Mouse (Mus musculus) midbrain, embryonic 16.5 days (tissue): ENCODE results near the gene Cep63. TPM values are rescaled to one million over a fixed set of nuclear protein-coding genes. Genes with fewer than 3 reads are reported as not detected.

Experiments used
- ATAC-seq: fragments of 200-750 bp; cut with Nextera tagmentation; 2 replicates; pipeline ENCODE4 v1.8.0; 2017; ENCODE audit warnings: moderate TSS enrichment
- H3K27ac ChIP-seq: fragments of 300-500 bp; sonication (generic); 2 replicates; pipeline ENCODE4 v1.5.1; 2014; ENCODE audit warnings: mild to moderate bottlenecking, low read length, mixed read lengths
- H3K27me3 ChIP-seq: fragments of 300-500 bp; sonication (generic); 2 replicates; pipeline ENCODE4 v1.6.1; 2014; ENCODE audit warnings: low read depth, low read length, mixed read lengths; ENCODE audit not compliant: control insufficient read depth, insufficient read depth
- H3K36me3 ChIP-seq: fragments of 300-500 bp; sonication (generic); 2 replicates; pipeline ENCODE4 v1.6.1; 2014; ENCODE audit warnings: mild to moderate bottlenecking, low read length, moderate library complexity, mixed read lengths; ENCODE audit not compliant: control insufficient read depth, insufficient read depth
- H3K4me1 ChIP-seq: fragments of 300-500 bp; sonication (generic); 2 replicates; pipeline ENCODE4 v1.6.1; 2014; ENCODE audit warnings: mild to moderate bottlenecking, low read length, mixed read lengths; ENCODE audit not compliant: control insufficient read depth, insufficient read depth
- H3K4me2 ChIP-seq: fragments of 300-500 bp; sonication (generic); 2 replicates; pipeline ENCODE4 v1.6.1; 2014; ENCODE audit warnings: mild to moderate bottlenecking, low read length, mixed read lengths
- H3K4me3 ChIP-seq: fragments of 300-500 bp; sonication (generic); 2 replicates; pipeline ENCODE4 v1.5.1; 2014; ENCODE audit warnings: low read depth, mild to moderate bottlenecking, low read length, moderate library complexity, mixed read lengths
- H3K9ac ChIP-seq: fragments of 300-500 bp; sonication (generic); 2 replicates; pipeline ENCODE4 v1.6.1; 2014; ENCODE audit warnings: low read depth, low read length, mixed read lengths
- H3K9me3 ChIP-seq: fragments of 300-500 bp; sonication (generic); replicated peaks from 2 replicates; pipeline ENCODE4 v1.6.1; 2014; ENCODE audit warnings: mild to moderate bottlenecking, low read length, mixed read lengths; ENCODE audit not compliant: control insufficient read depth, poor library complexity, severe bottlenecking
- WGBS: fragments of 180-500 bp; shearing (Covaris S2); extraction: QIAGEN DNeasy Blood & Tissue Kit; methylation state at CpG from one replicate; pipeline ENCODE4 v1.1.7; 2014; 5-methylcytosine and 5-hydroxymethylcytosine counted together
- polyA plus RNA-seq: library from polyadenylated mRNA; unstranded; fragments of >200 nt; fragmentation: Nextera tagmentation; extraction: Ambion mirVana; gene quantifications from 2 replicates; pipeline ENCODE4 v1.2.1, GENCODE M21; 2015

Cep63 gene
- polyA plus RNA-seq, 1 experiment from 2014 or later, result 39.4 TPM

GRCm38 (mm10) chr9:102601666-102602065, 24.7 kb downstream of the Cep63 start:
- Histone ChIP-seq H3K9ac (no peak overlapping the region), H3K9me3 (no peaks in the 10 kb centered on the region), H3K27ac (no peak overlapping the region), H3K4me3 (no peak overlapping the region), H3K4me1 (no peaks in the 10 kb centered on the region), H3K36me3 (0 out of 2 replicates have a peak, but pooled peaks cover 3% of the 10 kb centered on the region), H3K27me3 (no peaks in the 10 kb centered on the region), H3K4me2 (no peak overlapping the region)
- WGBS, result 79% methylated on average over 2 of the region's 2 CpGs
- ATAC-seq, result no peak

DNA sequence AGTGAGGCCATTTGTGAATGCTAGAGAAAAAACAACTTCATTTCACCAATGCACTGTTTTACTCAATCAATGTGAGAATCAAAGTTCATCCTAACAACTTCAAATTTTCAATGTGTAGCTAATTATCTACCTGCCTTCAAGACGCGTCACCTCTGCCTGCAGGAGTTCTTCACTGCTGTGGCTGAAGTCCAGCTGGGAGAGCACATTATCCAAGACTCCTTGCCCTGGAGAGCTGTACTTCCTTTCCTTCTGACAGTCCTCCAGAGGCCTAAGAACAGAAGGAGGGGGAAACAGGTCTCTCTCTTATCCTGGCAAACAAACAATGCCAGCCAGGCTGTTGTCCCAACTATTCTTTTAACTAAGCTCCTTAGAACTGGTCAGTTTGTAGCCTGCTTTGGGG, 25.1 kb downstream of the Cep63 start:
- no peak for ATAC-seq
- Histone ChIP-seq H3K36me3 (peaks cover 7% of the 10 kb centered on the region), H3K27ac (no peak overlapping the region), H3K4me3 (no peak overlapping the region), H3K9me3 (no peaks in the 10 kb centered on the region), H3K4me1 (no peaks in the 10 kb centered on the region), H3K9ac (no peak overlapping the region), H3K27me3 (no peaks in the 10 kb centered on the region), H3K4me2 (no peak overlapping the region)
- WGBS, result 81% methylated on average over 2 of the region's 2 CpGs

- Histone ChIP-seq H3K4me1 (no peaks in the 10 kb centered on the region), H3K9me3 (no peaks in the 10 kb centered on the region), H3K36me3 (peaks cover 13% of the 10 kb centered on the region), H3K27ac (no peak overlapping the region), H3K9ac (no peak overlapping the region), H3K27me3 (no peaks in the 10 kb centered on the region), H3K4me2 (no peak overlapping the region), H3K4me3 (no peak overlapping the region)
- 68% methylated on average over 8 of the region's 8 CpGs for WGBS
- no peak for ATAC-seq
Measured at GRCm38 (mm10) chr9:102595662-102596436, 30.5 kb downstream of the Cep63 start.

GRCm38 (mm10) chr9:102594667-102595393, 31.5 kb downstream of the Cep63 start:
- H3K36me3 ChIP-seq, result peaks cover 10% of the 10 kb centered on the region
- no peak overlapping the region for H3K4me3 ChIP-seq
- H3K9ac ChIP-seq, result no peak overlapping the region
- no peaks in the 10 kb centered on the region for H3K9me3 ChIP-seq
- H3K4me2 ChIP-seq, result no peak overlapping the region
- no peak overlapping the region for H3K27ac ChIP-seq
- WGBS, result 35% methylated on average over 6 of the region's 6 CpGs
- no peaks in the 10 kb centered on the region for H3K27me3 ChIP-seq
- ATAC-seq, result no peak
- no peaks in the 10 kb centered on the region for H3K4me1 ChIP-seq

DNA sequence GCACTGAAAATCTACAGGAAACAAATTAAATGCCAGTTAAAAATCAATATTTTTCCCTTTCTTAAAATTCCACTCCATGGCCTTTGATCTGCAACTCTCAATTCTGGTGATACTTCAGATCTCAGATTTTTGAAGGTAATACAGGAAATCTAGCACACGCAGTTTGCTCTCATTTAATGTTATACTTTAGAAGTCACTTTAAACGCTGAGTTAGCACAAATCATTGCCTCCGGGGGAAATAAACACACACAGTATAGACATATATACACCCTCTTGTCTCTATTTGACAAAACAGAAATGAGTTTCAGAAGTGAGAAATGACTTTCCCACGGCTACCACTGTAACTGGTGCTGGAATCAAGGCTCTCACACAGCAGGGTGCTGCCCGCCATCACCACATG, 39.0 kb downstream of the Cep63 start:
- H3K36me3 ChIP-seq, result peaks cover 13% of the 10 kb centered on the region; the same call in 1 of the 2 replicates
- ATAC-seq, result no peak
- H3K9ac ChIP-seq, result no peak overlapping the region
- no peak overlapping the region for H3K4me3 ChIP-seq
- 72% methylated on average over 5 of the region's 5 CpGs for WGBS
- no peaks in the 10 kb centered on the region for H3K27me3 ChIP-seq
- no peaks in the 10 kb centered on the region for H3K4me1 ChIP-seq
- no peaks in the 10 kb centered on the region for H3K9me3 ChIP-seq
- H3K4me2 ChIP-seq, result no peak overlapping the region
- H3K27ac ChIP-seq, result no peak overlapping the region

DNA sequence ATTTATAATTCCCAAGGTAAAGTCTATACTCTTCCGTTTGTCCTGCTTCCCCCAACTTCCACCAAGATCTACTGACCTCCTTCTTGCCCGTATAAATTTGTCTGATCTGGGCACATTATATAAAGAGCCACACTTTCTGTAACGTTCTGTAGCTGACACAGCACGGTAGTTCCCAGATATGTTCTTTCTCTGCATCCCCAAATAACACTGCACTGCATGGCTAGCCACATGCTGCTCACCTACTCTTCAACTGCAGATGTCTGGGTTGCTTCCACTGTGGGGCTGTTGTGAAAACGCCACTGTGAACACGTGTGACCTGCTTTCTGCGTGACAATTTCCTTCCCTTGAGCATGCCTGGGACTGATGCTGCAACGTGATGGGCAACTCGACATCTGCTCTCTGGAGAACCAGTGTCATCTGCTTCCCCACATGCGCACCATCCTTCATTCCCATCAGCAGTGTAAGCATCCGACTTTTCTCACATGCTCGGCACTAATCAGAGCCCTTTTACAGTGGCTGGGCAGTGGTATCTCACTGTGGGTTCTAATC, 44.3 kb downstream of the Cep63 start:
- Histone ChIP-seq H3K27ac (no peak overlapping the region), H3K9me3 (no peaks in the 10 kb centered on the region), H3K36me3 (peaks cover 13% of the 10 kb centered on the region; the same call in 1 of the 2 replicates), H3K4me1 (no peaks in the 10 kb centered on the region), H3K27me3 (no peaks in the 10 kb centered on the region), H3K4me2 (no peak overlapping the region), H3K4me3 (no peak overlapping the region), H3K9ac (no peak overlapping the region)
- no peak for ATAC-seq
- WGBS, result 77% methylated on average over 12 of the region's 12 CpGs

DNA sequence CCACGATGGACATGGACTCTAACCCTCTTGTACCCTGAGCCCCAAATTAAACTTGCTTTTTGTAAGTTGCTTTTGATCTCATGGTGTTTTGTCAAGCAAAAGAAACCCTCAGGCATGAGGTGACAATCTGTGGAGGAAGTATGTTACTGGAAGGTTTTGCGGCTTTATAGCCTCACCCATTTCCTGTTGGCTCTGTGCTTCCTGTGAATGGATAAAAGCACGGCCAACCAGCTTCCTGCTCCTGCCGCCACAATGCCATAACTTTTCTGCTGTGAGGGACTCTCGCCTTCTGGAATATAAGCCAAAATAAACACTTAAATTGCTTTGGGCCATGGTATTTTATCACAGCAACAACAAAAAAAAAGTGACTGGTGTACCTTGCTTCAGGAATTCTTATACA, 48.9 kb downstream of the Cep63 start:
- Histone ChIP-seq H3K27ac (no peak overlapping the region), H3K4me2 (no peak overlapping the region), H3K27me3 (no peaks in the 10 kb centered on the region), H3K4me3 (no peak overlapping the region), H3K9ac (no peak overlapping the region), H3K36me3 (no peaks in the 10 kb centered on the region), H3K4me1 (no peaks in the 10 kb centered on the region), H3K9me3 (no peaks in the 10 kb centered on the region)
- WGBS, result 81% methylated on average over 5 of the region's 5 CpGs
- ATAC-seq, result no peak

DNA sequence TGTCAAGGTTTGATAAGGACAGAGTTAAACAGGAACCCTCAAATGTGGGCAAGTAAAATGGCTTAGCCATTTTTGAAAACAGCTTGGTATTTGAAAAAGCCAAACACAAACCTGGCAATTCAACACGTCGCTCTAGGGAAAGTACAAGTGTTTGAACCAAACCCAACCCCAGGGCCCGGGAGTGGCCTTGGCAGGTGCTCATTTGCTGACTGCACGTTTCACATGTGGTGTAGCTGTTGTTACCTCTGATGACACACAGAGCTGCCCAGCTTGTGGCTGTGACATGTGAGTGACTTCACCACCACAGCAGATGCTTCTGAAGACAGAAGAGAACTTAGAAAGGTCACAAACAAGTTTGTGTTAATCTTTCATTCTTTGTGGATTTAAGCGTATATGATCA, 53.4 kb downstream of the Cep63 start:
- H3K9ac ChIP-seq, result no peak overlapping the region
- H3K27ac ChIP-seq, result no peak overlapping the region
- H3K4me3 ChIP-seq, result no peak overlapping the region
- H3K4me2 ChIP-seq, result no peak overlapping the region
- H3K4me1 ChIP-seq, result no peaks in the 10 kb centered on the region
- H3K36me3 ChIP-seq, result no peaks in the 10 kb centered on the region
- WGBS, result 80% methylated on average over 5 of the region's 5 CpGs
- no peaks in the 10 kb centered on the region for H3K27me3 ChIP-seq
- ATAC-seq, result no peak
- H3K9me3 ChIP-seq, result no peaks in the 10 kb centered on the region

DNA sequence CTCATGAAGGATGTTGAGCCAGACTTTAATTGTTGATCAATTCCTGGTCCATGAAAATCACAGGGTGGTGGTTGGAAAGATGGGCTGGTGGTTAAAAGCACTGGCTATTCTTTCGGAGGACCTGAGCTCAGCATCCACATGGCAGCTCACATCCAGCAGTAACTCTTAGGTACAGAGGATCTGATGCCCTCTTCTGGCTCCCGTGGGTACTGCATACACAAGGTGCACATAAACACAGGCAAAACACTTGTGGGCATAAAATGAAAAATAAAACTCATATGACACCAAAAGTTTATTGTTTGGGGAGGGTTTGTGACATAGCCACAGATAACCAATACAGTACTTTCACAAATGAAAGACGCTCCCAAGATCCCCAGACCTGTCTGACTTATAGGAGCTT, 67.9 kb downstream of the Cep63 start:
- Histone ChIP-seq H3K9me3 (no peaks in the 10 kb centered on the region), H3K27ac (no peak overlapping the region), H3K36me3 (no peaks in the 10 kb centered on the region), H3K9ac (no peak overlapping the region), H3K4me3 (no peak overlapping the region), H3K27me3 (no peaks in the 10 kb centered on the region), H3K4me1 (no peaks in the 10 kb centered on the region), H3K4me2 (no peak overlapping the region)
- no peak for ATAC-seq
- 93% methylated on average over 3 of the region's 3 CpGs for WGBS
